ENCODE assay signal across 10 mouse cellular contexts in the genomic region with DNA sequence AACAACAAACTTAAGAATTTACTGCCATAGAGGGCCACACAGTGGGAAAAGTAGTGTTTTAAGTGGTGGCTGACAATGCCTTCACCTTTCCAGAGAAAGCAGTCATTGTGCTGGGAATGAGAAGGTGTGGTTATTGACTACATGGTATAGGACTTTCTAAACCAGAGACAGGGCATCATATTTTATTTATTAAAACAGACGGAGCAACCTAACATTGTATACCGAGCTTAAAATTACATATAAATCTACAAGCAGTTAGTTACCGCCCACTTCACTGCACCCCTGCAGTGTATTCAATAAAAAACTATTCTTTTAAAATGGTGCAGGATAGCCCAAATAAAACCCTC. TPM values are rescaled to one million over a fixed set of nuclear protein-coding genes. Genes with fewer than 3 reads are reported as not detected.
DNase-seq lines count a peak whose midpoint lies in the region; ATAC-seq and TF ChIP-seq lines count a peak whose summit lies in the region.
"Had no signal": no experiment of that assay in that cellular context is flagged by ENCODE, and none has a peak within 500 bp of the region (broad histone marks: within the 10 kb centered on the region; RNA-seq: fewer than 3 reads in every experiment).

No protein-coding gene starts in this region.

- H3K4me2 ChIP-seq in kidney, embryonic 14.5 days (replicated peaks; ENCODE audit: low read depth, low read length), result peak overlapping the region; percentile 31; the same call in 1 of the 2 replicates
- H3K4me2 ChIP-seq in embryonic facial prominence, embryonic 13.5 days, result peak overlapping the region; percentile 56
- H3K4me2 ChIP-seq in midbrain, postnatal 0 days (ENCODE audit: low read depth, low read length, poor library complexity, severe bottlenecking), result peak overlapping the region; percentile 41

- H3K27me3 ChIP-seq in kidney, embryonic 14.5 days (ENCODE audit: control insufficient read depth, insufficient read depth, low read length), result no peaks in the 10 kb centered on the region
- no peaks in the 10 kb centered on the region for H3K27me3 ChIP-seq in embryonic facial prominence, embryonic 13.5 days
- no peaks in the 10 kb centered on the region for H3K27me3 ChIP-seq in midbrain, postnatal 0 days (ENCODE audit: insufficient read depth, low read length)

- TF ChIP-seq CTCF in midbrain, postnatal 0 days (IDR thresholded peaks at IDR 0.05), result no peak

- WGBS in kidney, embryonic 14.5 days, result 73% methylated on average over 3 of the region's 3 CpGs
- WGBS in embryonic facial prominence, embryonic 13.5 days, result 65% methylated on average over 3 of the region's 3 CpGs
- WGBS in midbrain, postnatal 0 days, result 77% methylated on average over 3 of the region's 3 CpGs

- H3K27ac ChIP-seq in kidney, embryonic 14.5 days (ENCODE audit: low read depth, low read length), result no peak overlapping the region
- H3K27ac ChIP-seq in embryonic facial prominence, embryonic 13.5 days, result no peak overlapping the region
- H3K27ac ChIP-seq in midbrain, postnatal 0 days (ENCODE audit: low read depth, low read length), result peak overlapping the region; percentile 78

- peak overlapping the region; percentile 50; the same call in 1 of the 2 replicates for H3K4me3 ChIP-seq in kidney, embryonic 14.5 days (ENCODE audit: low read length)
- peak overlapping the region; percentile 53; the same call in 1 of the 2 replicates for H3K4me3 ChIP-seq in embryonic facial prominence, embryonic 13.5 days
- peak overlapping the region; percentile 47 for H3K4me3 ChIP-seq in midbrain, postnatal 0 days (ENCODE audit: low read depth, low read length)

- no peak; the same call in 1 of the 2 replicates for ATAC-seq in kidney, embryonic 14.5 days (ENCODE audit: low FRiP score, low TSS enrichment)
- ATAC-seq in embryonic facial prominence, embryonic 13.5 days (ENCODE audit: insufficient number of reproducible peaks, insufficient read depth, low FRiP score, low TSS enrichment, low read depth), result no peak
- peak; percentile 6; the same call in 1 of the 2 replicates for ATAC-seq in midbrain, postnatal 0 days (ENCODE audit: low FRiP score)

- H3K9me3 ChIP-seq in kidney, embryonic 14.5 days (ENCODE audit: control insufficient read depth, low read length), result no peaks in the 10 kb centered on the region
- H3K9me3 ChIP-seq in embryonic facial prominence, embryonic 13.5 days, result no peaks in the 10 kb centered on the region
- no peaks in the 10 kb centered on the region for H3K9me3 ChIP-seq in midbrain, postnatal 0 days (ENCODE audit: low read length)

- H3K9ac ChIP-seq in kidney, embryonic 14.5 days (ENCODE audit: low read depth, low read length), result no peak overlapping the region
- no peak overlapping the region for H3K9ac ChIP-seq in embryonic facial prominence, embryonic 13.5 days
- peak overlapping the region; percentile 51 for H3K9ac ChIP-seq in midbrain, postnatal 0 days (replicated peaks; ENCODE audit: low read length, poor library complexity, severe bottlenecking)

- no peaks in the 10 kb centered on the region for H3K36me3 ChIP-seq in kidney, embryonic 14.5 days (ENCODE audit: control insufficient read depth, insufficient read depth, low read length)
- no peaks in the 10 kb centered on the region for H3K36me3 ChIP-seq in embryonic facial prominence, embryonic 13.5 days
- H3K36me3 ChIP-seq in midbrain, postnatal 0 days (ENCODE audit: insufficient read depth, low read length), result no peaks in the 10 kb centered on the region

- DNase-seq in kidney, adult 8-10 months, result no peak
- DNase-seq in induced T-regulatory cell, adult 2 months (ENCODE audit: low read depth), result peak; percentile 8
- DNase-seq in midbrain, postnatal 0 days (ENCODE audit: low spot score), result no peak
- no peak for DNase-seq in frontal cortex, postnatal 10 days (ENCODE audit: low spot score in 2 of 2)
- DNase-seq in cerebellum, adult 18-20 months, result no peak
- DNase-seq in lung, postnatal 25 days (ENCODE audit: low spot score), result no peak

- H3K4me1 ChIP-seq in kidney, embryonic 14.5 days (ENCODE audit: control insufficient read depth, insufficient read depth, low read length), result no peaks in the 10 kb centered on the region
- H3K4me1 ChIP-seq in embryonic facial prominence, embryonic 13.5 days, result no peaks in the 10 kb centered on the region
- H3K4me1 ChIP-seq in midbrain, postnatal 0 days (ENCODE audit: insufficient read depth, low read length), result no peaks in the 10 kb centered on the region

RNA-seq across cellular contexts. Expression of a gene that starts 0.4 kb away (rescaled TPM):
- 5.2 TPM in 2 replicates for polyA plus RNA-seq in kidney, embryonic 14.5 days (2014; fragmentation: Nextera tagmentation; extraction: Ambion mirVana)
- 8.3 and 8.7 TPM in 2 replicates for polyA plus RNA-seq in embryonic facial prominence, embryonic 13.5 days (2015; fragmentation: Nextera tagmentation; extraction: Ambion mirVana)
- 5.3 and 12.0 TPM in 2 replicates for total RNA-seq in midbrain, postnatal 0 days (2014; rRNA removed)
- polyA plus RNA-seq in midbrain, postnatal 0 days (2015; fragmentation: Nextera tagmentation; extraction: Ambion mirVana), result 3.9 and 4.0 TPM in 2 replicates

RNA-seq across cellular contexts. Expression of a gene that starts 5.7 kb away (rescaled TPM):
- not detected in 2 replicates for polyA plus RNA-seq in kidney, embryonic 14.5 days (2014; fragmentation: Nextera tagmentation; extraction: Ambion mirVana)
- not detected in 2 replicates for polyA plus RNA-seq in embryonic facial prominence, embryonic 13.5 days (2015; fragmentation: Nextera tagmentation; extraction: Ambion mirVana)
- not detected in 2 replicates for total RNA-seq in midbrain, postnatal 0 days (2014; rRNA removed)
- not detected in 2 replicates for polyA plus RNA-seq in midbrain, postnatal 0 days (2015; fragmentation: Nextera tagmentation; extraction: Ambion mirVana)
- total RNA-seq: left cerebral cortex, adult 18-20 months had no signal
- polyA plus RNA-seq: spleen, adult 2 months had no signal

RNA-seq across cellular contexts. Expression of a gene that starts 26.8 kb away (rescaled TPM):
- 0.79 and 1.5 TPM in 2 replicates for polyA plus RNA-seq in kidney, embryonic 14.5 days (2014; fragmentation: Nextera tagmentation; extraction: Ambion mirVana)
- polyA plus RNA-seq in embryonic facial prominence, embryonic 13.5 days (2015; fragmentation: Nextera tagmentation; extraction: Ambion mirVana), result 2.4 and 2.9 TPM in 2 replicates
- 4.4 and 4.7 TPM in 2 replicates for total RNA-seq in midbrain, postnatal 0 days (2014; rRNA removed)
- polyA plus RNA-seq in midbrain, postnatal 0 days (2015; fragmentation: Nextera tagmentation; extraction: Ambion mirVana), result 3.3 and 3.4 TPM in 2 replicates

RNA-seq across cellular contexts. Expression of a gene that starts 53.1 kb away (rescaled TPM):
- not detected in 2 replicates for polyA plus RNA-seq in kidney, embryonic 14.5 days (2014; fragmentation: Nextera tagmentation; extraction: Ambion mirVana)
- not detected in 2 replicates for polyA plus RNA-seq in embryonic facial prominence, embryonic 13.5 days (2015; fragmentation: Nextera tagmentation; extraction: Ambion mirVana)
- total RNA-seq in midbrain, postnatal 0 days (2014; rRNA removed), result not detected in 2 replicates
- not detected in 2 replicates for polyA plus RNA-seq in midbrain, postnatal 0 days (2015; fragmentation: Nextera tagmentation; extraction: Ambion mirVana)
- total RNA-seq: left cerebral cortex, adult 18-20 months had no signal
- polyA plus RNA-seq: spleen, adult 2 months had no signal
